Mouse (Mus musculus): ENCODE measurements around the gene Gm20838. TPM values are rescaled to one million over a fixed set of nuclear protein-coding genes. Genes with fewer than 3 reads are reported as not detected.
"Not testable (repeated sequence)": the region's sequence is repeated elsewhere in the genome, so short reads cannot be mapped to it uniquely, and the experiment has no call there.

Gm20838 gene
- not detected in 2 replicates for total RNA-seq (2012; rRNA removed)

DNA sequence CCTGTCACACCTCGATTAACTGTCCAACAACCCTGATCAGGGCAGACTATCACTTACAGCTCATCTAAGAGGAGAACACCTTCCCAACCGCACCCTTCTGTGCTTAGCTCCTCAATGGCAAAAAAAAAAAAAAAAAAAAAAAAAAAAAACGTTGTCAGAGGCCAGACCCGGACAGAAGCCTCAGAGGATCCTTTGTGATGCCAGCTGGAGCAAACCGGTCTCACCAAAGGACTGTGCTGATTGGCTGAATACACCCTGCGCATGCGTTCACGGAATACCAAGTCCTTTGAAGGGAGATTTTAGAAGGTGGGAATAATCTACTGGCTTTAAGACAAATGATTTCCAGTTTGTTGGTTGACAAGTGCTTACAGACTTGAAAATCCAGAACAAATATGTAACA is at the start of gene Gm20838:
TSS of gene Gm20838 (minus strand) at position 101 of the 400 bp plus-strand sequence.
- H3K4me1 ChIP-seq (ENCODE audit: control insufficient read depth in 2 of 2, insufficient read depth in 2 of 2, low read length in 2 of 2, poor library complexity in 1 of 2); H3K9me3 ChIP-seq (ENCODE audit: control insufficient read depth, insufficient read depth, low read depth, low read length); H3K9ac ChIP-seq (ENCODE audit: insufficient read depth, low read depth, low read length, poor library complexity, severe bottlenecking); H3K4me3 ChIP-seq (ENCODE audit: insufficient read depth in 1 of 2, low read depth in 1 of 2, low read length in 2 of 2, poor library complexity in 1 of 2, severe bottlenecking in 1 of 2); H3K27ac ChIP-seq (ENCODE audit: insufficient read depth, low read depth, low read length, poor library complexity, severe bottlenecking); H3K36me3 ChIP-seq (ENCODE audit: control insufficient read depth, insufficient read depth, low read length, poor library complexity, severe bottlenecking); DNase-seq (ENCODE audit: low read depth, low spot score); in situ Hi-C loops (cut with MboI; ENCODE audit: low sequenced_read_pairs in 2 of 2, unreplicated experiment in 2 of 2): not testable (repeated sequence)

All from ES-E14 (cell line).